Mouse (Mus musculus): ENCODE data around the gene Sox21. TPM values are rescaled to one million over a fixed set of nuclear protein-coding genes. Genes with fewer than 3 reads are reported as not detected.

Sox21 gene
- polyA plus RNA-seq, 1 experiment from 2014 or later, result 0.08 TPM

Small RNA genes lying within 50 kb of the gene (microRNA-seq; reads per million reads assigned to microRNA genes)
- gene Mir6241, result not detected

Other genes with a start within 250 kb of the Sox21 start
- gene Dct, start 184.8 kb downstream of the Sox21 start, polyA plus RNA-seq (2015; fragmentation: Nextera tagmentation; extraction: Ambion mirVana), result 0.95 and 1.8 TPM in 2 replicates
- 36.7 and 38.1 TPM in 2 replicates for gene Tgds, start 104.3 kb downstream of the Sox21 start, polyA plus RNA-seq (2015; fragmentation: Nextera tagmentation; extraction: Ambion mirVana)
- 54.6 and 58.6 TPM in 2 replicates for gene Gpr180, start 99.9 kb downstream of the Sox21 start, polyA plus RNA-seq (2015; fragmentation: Nextera tagmentation; extraction: Ambion mirVana)
- not detected in 2 replicates for gene Gm9376, start 29.9 kb upstream of the Sox21 start, polyA plus RNA-seq (2015; fragmentation: Nextera tagmentation; extraction: Ambion mirVana)